Mouse (Mus musculus) ES-Bruce4 (cell line): ENCODE measurements around the gene Nkx2-3. TPM values are rescaled to one million over a fixed set of nuclear protein-coding genes. Genes with fewer than 3 reads are reported as not detected.

Experiments used
- H3K27ac ChIP-seq: 2 replicates; pipeline ENCODE4 v1.5.1; 2012; ENCODE audit warnings: low read length, inconsistent platforms; ENCODE audit not compliant: insufficient read depth
- H3K27me3 ChIP-seq: 2 replicates; pipeline ENCODE4 v1.6.1; 2012; ENCODE audit warnings: mild to moderate bottlenecking, low read length, inconsistent platforms; ENCODE audit not compliant: control insufficient read depth, poor library complexity, insufficient read depth, severe bottlenecking
- H3K36me3 ChIP-seq: 2 replicates; pipeline ENCODE4 v1.6.1; 2012; ENCODE audit warnings: inconsistent platforms, mild to moderate bottlenecking, low read length, moderate library complexity; ENCODE audit not compliant: control insufficient read depth, poor library complexity, insufficient read depth, severe bottlenecking
- H3K4me1 ChIP-seq: one replicate; pipeline ENCODE4 v1.8.1; 2011; ENCODE audit warnings: low read length; ENCODE audit not compliant: control insufficient read depth, insufficient read depth
- H3K4me3 ChIP-seq: 2 replicates; pipeline ENCODE4 v1.5.1; 2011; ENCODE audit warnings: low read depth, mild to moderate bottlenecking, low read length
- H3K9ac ChIP-seq: 2 replicates; pipeline ENCODE4 v1.6.1; 2012; ENCODE audit warnings: low read depth, mild to moderate bottlenecking, inconsistent platforms; ENCODE audit not compliant: poor library complexity, severe bottlenecking
- H3K9me3 ChIP-seq: replicated peaks from 2 replicates; pipeline ENCODE4 v1.6.1; 2012; ENCODE audit warnings: mild to moderate bottlenecking, low read length, inconsistent platforms; ENCODE audit not compliant: control insufficient read depth, poor library complexity, insufficient read depth, severe bottlenecking
- CTCF ChIP-seq: IDR thresholded peaks from one replicate; pipeline ENCODE4 v1.8.1; 2011; ENCODE audit warnings: low read depth, low read length
- EP300 ChIP-seq: IDR thresholded peaks from 2 replicates; pipeline ENCODE4 v1.6.1; 2011; ENCODE audit warnings: low read depth, low read length; ENCODE audit not compliant: insufficient read depth
- POLR2A ChIP-seq: IDR thresholded peaks from one replicate; pipeline ENCODE4 v1.8.1; 2011; ENCODE audit warnings: low read length; ENCODE audit not compliant: insufficient read depth
- polyA plus RNA-seq: library from polyadenylated mRNA; stranded (reverse); fragments of >200 nt; gene quantifications from 2 replicates; pipeline ENCODE4 v1.2.4, GENCODE M21; 2011; ENCODE audit warnings: low read depth; ENCODE audit not compliant: missing spikeins, insufficient read depth, insufficient read length

The Nkx2-3 gene
- polyA plus RNA-seq, 1 experiment: not detected

DNA sequence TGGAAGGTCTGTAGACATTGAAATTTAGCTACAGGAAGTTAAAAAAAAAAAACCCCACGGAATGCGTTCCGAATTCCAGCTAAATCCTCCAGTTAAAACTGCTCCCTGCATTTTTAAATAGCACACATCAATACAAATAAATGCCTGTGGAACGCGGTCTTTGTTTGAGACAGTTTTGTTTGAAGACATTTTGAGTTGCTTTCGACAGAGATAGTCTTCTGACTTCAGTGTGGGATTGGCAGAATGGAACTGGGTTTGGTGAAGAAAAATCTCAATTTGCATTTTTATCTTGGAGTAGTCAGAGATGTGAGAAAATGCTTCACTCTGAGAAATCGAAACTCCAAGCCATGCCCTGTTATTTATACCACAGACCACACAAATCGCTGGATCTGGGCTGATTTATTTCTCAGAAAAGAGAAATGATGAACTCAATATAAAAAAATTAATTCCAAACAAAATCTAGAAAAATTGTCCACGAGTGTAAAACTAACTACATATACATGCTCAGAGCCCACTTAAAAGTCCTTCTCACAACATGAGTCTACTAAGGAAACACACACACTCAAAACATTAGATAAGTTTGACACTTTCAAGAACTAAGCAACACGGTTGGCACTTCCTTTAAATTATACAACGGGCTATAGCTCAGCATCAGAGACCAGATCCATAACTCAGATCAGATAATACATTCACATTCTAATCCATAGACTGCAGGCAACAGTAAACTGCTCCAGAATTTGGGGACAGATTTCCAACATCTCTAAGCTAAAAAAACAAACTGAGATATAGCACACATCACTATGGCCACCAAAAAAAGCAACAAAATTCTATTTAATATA, 4.1 kb upstream of the Nkx2-3 start:
- TF ChIP-seq POLR2A: no peak
- TF ChIP-seq EP300: no peak
- TF ChIP-seq CTCF: no peak
- Histone ChIP-seq H3K36me3 (no peaks in the 10 kb centered on the region), H3K4me3 (no peak overlapping the region), H3K27me3 (peaks cover 24% of the 10 kb centered on the region), H3K4me1 (peaks cover 2% of the 10 kb centered on the region), H3K9ac (no peak overlapping the region), H3K9me3 (no peaks in the 10 kb centered on the region), H3K27ac (no peak overlapping the region)

DNA sequence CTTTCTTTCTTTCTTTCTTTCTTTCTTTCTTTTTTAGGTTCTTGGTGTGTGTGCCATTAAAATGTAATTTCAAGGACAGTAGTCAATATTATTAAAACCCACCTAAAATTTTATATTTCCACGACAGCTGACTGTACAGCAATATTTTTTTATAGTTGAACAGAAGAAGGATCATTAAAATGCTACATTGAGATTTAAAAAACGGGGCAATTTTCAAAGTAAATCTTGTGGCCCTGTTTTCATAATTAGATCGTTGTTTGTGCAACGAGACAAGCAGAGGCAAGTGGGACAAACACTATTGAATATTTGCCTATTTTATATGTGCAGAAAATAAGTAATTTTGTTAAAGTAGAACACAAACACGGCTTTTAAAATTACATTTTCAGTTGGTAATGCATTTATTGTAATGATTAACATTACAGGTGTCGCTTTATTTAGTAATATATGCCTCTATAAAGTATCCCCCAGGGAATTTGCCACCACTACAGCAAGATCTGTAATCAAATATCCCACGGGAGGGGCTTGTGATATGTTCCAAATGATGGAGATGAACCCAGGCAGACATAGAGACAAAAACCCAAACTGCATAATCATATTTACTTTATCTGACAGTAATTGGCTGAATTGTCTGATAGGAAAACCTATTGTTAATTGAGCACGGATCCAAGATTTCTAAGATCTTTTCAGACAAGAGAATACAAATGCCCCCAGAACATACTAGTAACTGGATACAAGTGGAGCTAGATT, 3.2 kb upstream of the Nkx2-3 start:
- no peak overlapping the region for H3K4me3 ChIP-seq
- no peak overlapping the region for H3K27ac ChIP-seq
- no peaks in the 10 kb centered on the region for H3K36me3 ChIP-seq
- peaks cover 2% of the 10 kb centered on the region for H3K4me1 ChIP-seq
- no peaks in the 10 kb centered on the region for H3K9me3 ChIP-seq
- peaks cover 23% of the 10 kb centered on the region for H3K27me3 ChIP-seq
- H3K9ac ChIP-seq: no peak overlapping the region
- TF ChIP-seq EP300 (no peak), POLR2A (no peak), CTCF (no peak)

GRCm38 (mm10) chr19:43609458-43610330, 2.4 kb upstream of the Nkx2-3 start:
- Histone ChIP-seq H3K4me1 (peaks cover 2% of the 10 kb centered on the region), H3K4me3 (no peak overlapping the region)

GRCm38 (mm10) chr19:43610341-43610848, 1.7 kb upstream of the Nkx2-3 start:
- H3K27me3 ChIP-seq: peaks cover 37% of the 10 kb centered on the region
- H3K9ac ChIP-seq: no peak overlapping the region
- no peaks in the 10 kb centered on the region for H3K9me3 ChIP-seq
- H3K4me3 ChIP-seq: peak overlapping the region; percentile 2; the same call in 1 of the 2 replicates
- no peak overlapping the region for H3K27ac ChIP-seq
- peaks cover 2% of the 10 kb centered on the region for H3K4me1 ChIP-seq
- H3K36me3 ChIP-seq: no peaks in the 10 kb centered on the region
- no peak for TF ChIP-seq POLR2A

More at GRCm38 (mm10) chr19:43609458-43610330, 2.4 kb upstream of the Nkx2-3 start:
- Histone ChIP-seq H3K27me3 (peaks cover 30% of the 10 kb centered on the region), H3K9me3 (no peaks in the 10 kb centered on the region), H3K9ac (no peak overlapping the region), H3K27ac (no peak overlapping the region), H3K36me3 (no peaks in the 10 kb centered on the region)
- no peak for TF ChIP-seq CTCF
- no peak for TF ChIP-seq POLR2A
- no peak for TF ChIP-seq EP300

DNA sequence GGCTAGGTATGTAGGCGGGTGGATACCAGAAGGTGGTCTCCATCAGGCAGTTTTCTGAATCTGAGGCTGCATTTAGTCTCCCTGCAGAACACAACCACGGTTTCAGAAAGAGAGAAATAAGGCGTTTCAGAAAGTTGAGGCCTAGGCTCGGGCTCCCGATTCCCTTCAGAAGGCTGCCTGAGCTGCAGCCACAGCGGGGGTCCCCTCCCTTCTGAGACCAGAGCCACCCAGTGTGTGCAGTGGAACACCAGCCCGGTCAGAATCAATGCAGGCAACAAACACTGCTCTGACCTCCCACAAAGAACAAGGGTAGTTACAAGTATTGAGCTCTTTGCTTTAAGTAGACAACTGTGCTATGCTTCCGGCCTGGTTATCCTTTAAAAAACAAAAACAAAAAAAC, 1.0 kb upstream of the Nkx2-3 start:
- Histone ChIP-seq H3K4me3 (no peak overlapping the region), H3K27ac (no peak overlapping the region), H3K4me1 (peaks cover 2% of the 10 kb centered on the region), H3K9me3 (no peaks in the 10 kb centered on the region), H3K36me3 (no peaks in the 10 kb centered on the region), H3K9ac (no peak overlapping the region), H3K27me3 (peaks cover 41% of the 10 kb centered on the region)
- TF ChIP-seq POLR2A (no peak), CTCF (no peak), EP300 (no peak)
